Mouse (Mus musculus): ENCODE measurements at regions not wholly inside any gene's neighbourhood (a gene's known extent, or its start where the extent isn't known, plus 50 kb on each side); places are given as distances from the start of the nearest gene placed in this dataset.

GRCm38 (mm10) chr19:49563612-49564256, 1114.7 kb downstream of the Sorcs1 start:
- ATAC-seq (ENCODE audit: low TSS enrichment) = peak; percentile 84

- ATAC-seq (ENCODE audit: low TSS enrichment) = peak; percentile 91
These were observed 1138.7 kb downstream of the Sorcs1 start for GRCm38 (mm10) chr19:49539445-49540407.

Data from frontal cortex, adult (tissue).